Mouse (Mus musculus): Measurements from ENCODE around the gene Ifnl3. TPM values are rescaled to one million over a fixed set of nuclear protein-coding genes. Genes with fewer than 3 reads are reported as not detected.

The Ifnl3 gene
- not detected in 2 replicates for polyA plus RNA-seq (2012; rRNA removed)

DNA sequence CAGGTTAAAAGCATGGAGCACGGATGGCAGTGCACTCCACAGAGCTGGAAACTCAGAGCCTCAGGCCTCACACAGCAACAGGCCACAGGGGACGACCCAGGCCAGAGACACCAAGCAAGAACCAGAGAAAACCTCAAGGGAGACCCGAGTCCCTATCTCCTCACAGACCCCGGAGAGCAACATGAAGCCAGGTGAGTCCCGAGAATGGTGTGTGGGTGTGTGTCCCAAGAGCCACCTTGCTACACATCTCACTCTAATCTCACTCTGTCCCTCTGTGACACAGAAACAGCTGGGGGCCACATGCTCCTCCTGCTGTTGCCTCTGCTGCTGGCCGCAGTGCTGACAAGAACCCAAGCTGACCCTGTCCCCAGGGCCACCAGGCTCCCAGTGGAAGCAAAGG is at the start of gene Ifnl3:
Gene Ifnl3 (plus strand): TSS at position 301 of the 400 bp plus-strand sequence.

DNA sequence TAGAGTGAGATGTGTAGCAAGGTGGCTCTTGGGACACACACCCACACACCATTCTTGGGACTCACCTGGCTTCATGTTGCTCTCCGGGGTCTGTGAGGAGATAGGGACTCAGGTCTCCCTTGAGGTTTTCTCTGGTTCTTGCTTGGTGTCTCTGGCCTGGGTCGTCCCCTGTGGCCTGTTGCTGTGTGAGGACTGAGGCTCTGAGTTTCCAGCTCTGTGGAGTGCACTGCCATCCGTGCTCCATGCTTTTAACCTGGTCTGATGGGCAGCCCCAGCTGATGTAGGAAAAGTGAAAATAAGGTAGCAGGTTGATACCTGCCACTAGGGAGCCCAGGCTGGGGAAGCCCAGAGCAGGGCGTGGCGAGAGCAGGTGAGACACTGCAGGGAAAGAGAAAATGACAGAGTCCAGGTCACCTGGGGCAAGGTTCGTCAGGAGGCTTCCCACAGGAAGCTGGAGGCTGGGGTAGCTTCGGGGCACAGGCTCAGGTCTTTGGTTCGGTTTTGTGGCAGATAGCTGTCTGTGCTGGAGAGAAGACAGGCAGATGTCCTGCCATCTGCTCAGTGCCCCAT is 12.1 kb upstream of the Ifnl3 start, which contains the start of gene Ifnl2:
Gene Ifnl2 (minus strand): TSS at position 51 of the 570 bp plus-strand sequence.

DNA sequence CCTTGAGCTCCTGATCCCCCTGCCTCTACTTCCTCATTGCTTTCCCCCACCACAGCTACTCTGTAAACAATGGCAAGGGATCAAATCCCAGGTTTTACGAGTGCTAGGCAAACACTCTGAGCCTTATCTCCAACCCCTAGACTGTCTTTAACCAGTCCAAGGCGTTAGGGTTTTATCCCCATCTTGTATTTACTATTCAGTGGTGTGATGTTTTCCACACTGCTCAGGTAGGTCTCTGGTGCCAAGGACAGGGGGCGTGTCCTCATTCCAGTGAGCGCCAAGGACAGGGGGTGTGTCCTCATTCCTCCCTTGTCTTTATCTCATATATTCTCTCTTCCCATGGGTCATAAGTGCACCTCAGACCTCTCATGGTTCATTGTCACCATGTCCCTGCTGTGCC is 17.9 kb downstream of the Ifnl3 start, which contains the start of gene Sycn:
Gene Sycn (plus strand): TSS at position 360 of the 400 bp plus-strand sequence.

DNA sequence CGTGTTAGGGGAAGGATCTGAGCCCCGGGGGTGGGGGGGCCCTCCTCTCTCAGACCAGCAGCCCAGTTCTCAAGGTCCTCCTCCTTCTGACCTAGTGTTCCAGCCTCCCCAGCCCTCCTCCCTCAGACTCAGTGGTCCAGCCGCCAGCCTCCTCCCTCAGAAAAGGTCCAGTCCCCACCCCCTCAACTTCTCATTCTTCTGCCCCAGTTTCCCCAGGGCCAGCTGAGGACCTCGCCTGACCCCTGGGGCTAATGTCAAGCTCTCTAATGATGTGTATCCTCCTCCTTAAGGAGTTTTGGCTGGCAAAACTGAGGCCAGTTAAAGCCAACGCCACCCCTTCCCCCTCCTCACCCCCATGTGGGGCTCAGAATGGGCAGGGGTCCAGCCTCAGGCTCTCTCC is 24.5 kb downstream of the Ifnl3 start, which contains the start of gene Nccrp1:
Gene Nccrp1 (minus strand): TSS at position 101 of the 400 bp plus-strand sequence.

Other genes with a start within 250 kb of the Ifnl3 start
- gene Eid2b, start 245.1 kb upstream of the Ifnl3 start, polyA plus RNA-seq (2012; rRNA removed), result 16.8 and 23.9 TPM in 2 replicates
- 0.12 and 0.46 TPM in 2 replicates for gene Selenov, start 231.7 kb upstream of the Ifnl3 start, polyA plus RNA-seq (2012; rRNA removed)
- gene Dll3, start 220.6 kb upstream of the Ifnl3 start, polyA plus RNA-seq (2012; rRNA removed), result 0.38 and 0.45 TPM in 2 replicates
- 104 and 109 TPM in 2 replicates for gene Timm50, start 210.8 kb upstream of the Ifnl3 start, polyA plus RNA-seq (2012; rRNA removed)
- 140 and 172 TPM in 2 replicates for gene Supt5, start 184.1 kb upstream of the Ifnl3 start, polyA plus RNA-seq (2012; rRNA removed)
- 1,842 and 2,300 TPM in 2 replicates for gene Rps16, start 172.2 kb upstream of the Ifnl3 start, polyA plus RNA-seq (2012; rRNA removed)
- gene Plekhg2, start 150.2 kb upstream of the Ifnl3 start, polyA plus RNA-seq (2012; rRNA removed), result 48.3 and 50.7 TPM in 2 replicates
- gene Zfp36, start 142.6 kb upstream of the Ifnl3 start, polyA plus RNA-seq (2012; rRNA removed), result 50.2 and 54.2 TPM in 2 replicates
- 93.8 and 104 TPM in 2 replicates for gene Med29, start 130.1 kb upstream of the Ifnl3 start, polyA plus RNA-seq (2012; rRNA removed)
- gene Paf1, start 129.9 kb upstream of the Ifnl3 start, polyA plus RNA-seq (2012; rRNA removed), result 118 and 195 TPM in 2 replicates
- 2.0 and 2.8 TPM in 2 replicates for gene Gmfg, start 85.4 kb upstream of the Ifnl3 start, polyA plus RNA-seq (2012; rRNA removed)
- 38.7 and 38.9 TPM in 2 replicates for gene Lrfn1, start 70.9 kb upstream of the Ifnl3 start, polyA plus RNA-seq (2012; rRNA removed)
- gene Ifnl2, start 12.4 kb upstream of the Ifnl3 start, polyA plus RNA-seq (2012; rRNA removed), result not detected in 2 replicates
- 0.73 and 4.9 TPM in 2 replicates for gene Sycn, start 18.0 kb downstream of the Ifnl3 start, polyA plus RNA-seq (2012; rRNA removed)
- gene Nccrp1, start 24.4 kb downstream of the Ifnl3 start, polyA plus RNA-seq (2012; rRNA removed), result 0.08 TPM in 1 of 2 replicates, not detected in the other
- gene Samd4b, start 75.3 kb downstream of the Ifnl3 start, polyA plus RNA-seq (2012; rRNA removed), result 155 and 181 TPM in 2 replicates
- 63.5 and 68.3 TPM in 2 replicates for gene Pak4, start 75.3 kb downstream of the Ifnl3 start, polyA plus RNA-seq (2012; rRNA removed)
- 1.6 and 1.8 TPM in 2 replicates for gene Acp7, start 108.5 kb downstream of the Ifnl3 start, polyA plus RNA-seq (2012; rRNA removed)
- gene Fbxo27, start 170.0 kb downstream of the Ifnl3 start, polyA plus RNA-seq (2012; rRNA removed), result 29.2 and 37.0 TPM in 2 replicates
- gene Fbxo17, start 194.0 kb downstream of the Ifnl3 start, polyA plus RNA-seq (2012; rRNA removed), result 18.7 and 28.0 TPM in 2 replicates
- 105 and 112 TPM in 2 replicates for gene Mrps12, start 219.0 kb downstream of the Ifnl3 start, polyA plus RNA-seq (2012; rRNA removed)
- gene Sars2, start 219.2 kb downstream of the Ifnl3 start, polyA plus RNA-seq (2012; rRNA removed), result 25.8 and 31.4 TPM in 2 replicates
- not detected in 2 replicates for gene Ccer2, start 233.3 kb downstream of the Ifnl3 start, polyA plus RNA-seq (2012; rRNA removed)
- gene Sirt2, start 243.9 kb downstream of the Ifnl3 start, polyA plus RNA-seq (2012; rRNA removed), result 78.6 and 92.9 TPM in 2 replicates
- gene Nfkbib, start 244.7 kb downstream of the Ifnl3 start, polyA plus RNA-seq (2012; rRNA removed), result 56.1 and 60.3 TPM in 2 replicates

Data from ovary, adult 2 months (tissue).